Mouse (Mus musculus) MN1 (cell line): ENCODE measurements around the gene Gpr84.
"Not testable (repeated sequence)": the region's sequence is repeated elsewhere in the genome, so short reads cannot be mapped to it uniquely, and the experiment has no call there.

Source experiments
- DNase-seq: peaks from one replicate; pipeline ENCODE4 v3.0.0-alpha.2; 2016; ENCODE audit warnings: low spot score

The Gpr84 gene

DNA sequence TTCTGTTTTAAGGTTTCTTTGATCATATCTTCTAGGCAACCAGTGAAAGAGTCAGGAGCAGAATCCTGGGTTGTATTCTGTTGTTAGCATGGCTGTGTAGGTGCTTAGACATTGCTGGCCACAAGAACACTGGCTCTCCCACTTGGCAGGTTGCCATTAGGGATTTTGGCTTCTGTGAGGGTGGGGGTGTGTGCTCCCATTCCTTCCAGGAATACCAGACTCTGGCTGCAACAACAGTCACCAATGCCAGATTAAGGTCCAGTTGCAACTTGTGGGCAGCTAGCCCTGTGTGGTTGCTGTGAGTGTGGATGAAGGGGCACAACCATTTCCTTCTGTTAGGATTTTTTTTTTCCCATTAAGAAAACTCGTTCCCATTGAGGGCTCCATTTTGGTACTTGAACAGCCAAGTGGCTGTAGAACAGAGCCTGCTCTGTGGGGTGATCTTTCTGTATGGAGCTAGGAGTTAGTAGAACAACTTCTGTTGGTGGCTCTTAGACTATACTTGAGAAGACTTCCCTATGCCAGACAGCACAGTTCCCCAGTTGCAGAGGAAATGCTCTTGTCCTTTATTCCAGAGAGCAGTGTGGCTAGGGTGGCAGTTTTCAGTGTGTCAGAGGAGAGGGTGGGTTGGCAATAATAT, 24.5 kb downstream of the Gpr84 start:
- peak; percentile 85 for DNase-seq

- no peak for DNase-seq
These were observed 25.8 kb downstream of the Gpr84 start for GRCm38 (mm10) chr15:103284647-103285046.

DNA sequence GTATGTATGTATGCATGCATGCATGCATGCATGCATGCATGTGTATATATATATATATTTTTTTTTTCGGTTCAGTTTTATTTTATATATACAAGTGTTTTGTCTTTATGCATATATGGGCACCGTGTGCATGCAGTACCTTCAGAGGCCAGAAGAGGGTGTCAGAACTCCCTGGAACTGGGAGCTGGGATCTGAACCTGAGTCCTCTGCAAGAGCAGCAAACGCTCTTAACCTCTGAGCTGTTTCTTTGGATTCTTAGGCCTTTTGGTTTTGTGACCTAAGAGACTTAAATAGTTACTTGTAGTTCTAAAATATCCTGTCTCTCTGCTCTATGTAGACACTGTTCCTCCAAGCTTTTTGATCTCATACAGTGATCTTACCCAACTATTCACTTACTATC, 26.3 kb downstream of the Gpr84 start:
- DNase-seq = peak; percentile 46

- no peak for DNase-seq
These were observed 28.8 kb downstream of the Gpr84 start for GRCm38 (mm10) chr15:103281465-103282205.

DNA sequence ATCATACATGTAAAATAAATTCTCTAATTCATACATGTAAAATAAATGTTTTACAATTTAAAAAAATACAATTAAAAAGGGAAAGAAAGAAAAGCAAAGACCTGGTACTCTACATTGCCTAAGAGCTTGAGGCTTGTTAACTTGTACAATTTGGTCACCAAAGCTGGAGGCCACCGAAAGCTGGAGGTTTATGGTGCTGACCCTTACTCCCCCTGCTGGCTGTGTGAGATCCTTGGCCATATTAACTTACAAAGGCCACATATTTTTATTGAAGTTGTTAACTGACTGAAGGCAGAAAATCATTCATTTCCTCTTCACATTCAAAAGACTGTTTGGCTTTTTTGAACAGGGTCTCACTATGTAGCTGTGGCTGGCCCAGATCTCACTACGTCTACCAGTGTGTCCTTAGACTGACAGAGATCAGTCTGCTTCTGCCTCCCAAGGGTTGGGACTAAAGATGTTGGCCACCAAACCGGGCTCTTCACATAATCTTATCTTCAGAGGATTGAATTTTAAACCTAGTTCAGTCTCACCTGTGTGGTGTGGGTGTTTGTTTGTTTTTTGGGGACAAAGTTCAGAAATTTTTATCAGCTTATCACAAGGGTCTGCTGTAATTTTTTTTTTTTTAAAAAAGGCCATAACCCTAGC, 29.5 kb downstream of the Gpr84 start:
- DNase-seq = peak; percentile 68

DNA sequence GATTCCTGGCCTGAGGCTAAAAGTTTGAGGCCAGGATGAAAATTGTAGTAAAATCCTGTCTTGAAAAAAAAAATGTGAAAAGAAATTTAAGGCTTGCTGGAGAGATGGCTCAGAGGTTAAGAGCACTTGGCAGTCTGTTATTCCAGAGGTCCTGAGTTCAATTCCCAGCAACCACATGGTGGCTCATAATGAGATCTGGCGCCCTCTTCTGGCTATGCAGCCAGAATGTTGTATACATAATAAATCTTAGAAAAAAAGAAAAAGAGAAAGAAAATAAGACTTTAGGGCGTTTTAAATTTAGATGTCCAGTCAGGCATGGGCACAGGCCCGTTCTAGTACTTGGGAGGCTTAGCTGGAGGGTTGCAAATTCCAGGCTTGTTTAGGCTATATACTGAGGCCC, 30.7 kb downstream of the Gpr84 start:
- DNase-seq = no peak

- DNase-seq = no peak
These were observed 32.5 kb downstream of the Gpr84 start for GRCm38 (mm10) chr15:103277949-103278348.

DNA sequence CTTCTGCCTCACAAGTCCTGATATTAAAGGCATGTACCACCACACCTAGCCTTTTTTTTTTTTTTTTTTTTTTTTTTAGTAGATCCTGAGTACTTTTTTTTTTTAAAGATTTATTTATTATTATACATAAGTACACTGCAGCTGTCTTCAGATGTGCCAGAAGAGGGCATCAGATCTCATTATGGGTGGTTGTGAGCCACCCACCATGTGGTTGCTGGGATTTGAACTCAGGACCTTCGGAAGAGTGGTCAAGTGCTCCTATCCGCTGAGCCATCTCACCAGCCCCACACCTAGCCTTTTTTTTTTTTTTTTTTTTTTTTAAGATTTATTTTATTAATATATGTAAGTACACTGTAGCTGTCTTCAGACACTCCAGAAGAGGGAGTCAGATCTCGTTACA, 34.5 kb downstream of the Gpr84 start:
- DNase-seq = not testable (repeated sequence)

GRCm38 (mm10) chr15:103272419-103273279, 37.8 kb downstream of the Gpr84 start, which contains the start of gene Copz1:
Gene Copz1 (plus strand): TSS chr15:103272714.
- DNase-seq = peak; percentile 100

DNA sequence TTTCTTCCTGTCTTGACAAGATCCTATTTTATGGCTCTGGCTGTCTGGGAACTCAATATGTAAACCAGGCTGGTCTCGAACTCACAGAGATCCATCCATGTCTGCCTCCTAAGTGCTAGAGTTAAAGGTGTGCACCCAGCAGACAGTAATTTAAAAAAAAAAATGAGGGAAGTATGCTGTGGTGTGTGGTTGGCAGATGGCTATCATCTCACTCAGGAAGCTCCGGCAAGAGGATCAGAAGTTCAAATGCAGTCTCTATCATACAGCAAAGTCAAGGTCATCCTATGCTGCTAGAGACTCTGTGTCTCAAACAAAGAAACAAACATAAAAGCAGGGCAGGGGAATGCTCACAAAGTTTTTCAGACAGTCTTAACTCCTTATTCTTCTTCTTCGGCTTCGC, 41.5 kb downstream of the Gpr84 start:
- DNase-seq = no peak

DNA sequence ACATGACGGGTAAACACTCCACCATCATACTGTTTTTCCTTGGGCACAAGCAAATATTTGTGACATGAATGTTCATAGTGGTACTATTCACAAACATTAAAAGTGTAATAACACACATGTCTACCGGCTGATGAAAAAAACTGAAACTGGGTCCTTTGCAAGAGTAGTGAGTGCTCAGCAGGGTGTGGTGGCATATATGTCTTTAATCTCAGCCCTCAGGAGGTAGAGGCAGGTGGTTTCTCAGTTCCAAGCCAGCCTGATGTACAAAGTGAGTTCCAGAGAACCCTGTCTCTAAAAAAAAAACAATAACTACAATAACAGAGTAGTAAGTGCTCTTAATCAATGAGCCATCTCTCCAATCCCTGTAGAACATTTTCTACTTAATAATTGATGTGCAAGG, 45.6 kb downstream of the Gpr84 start:
- DNase-seq = no peak

DNA sequence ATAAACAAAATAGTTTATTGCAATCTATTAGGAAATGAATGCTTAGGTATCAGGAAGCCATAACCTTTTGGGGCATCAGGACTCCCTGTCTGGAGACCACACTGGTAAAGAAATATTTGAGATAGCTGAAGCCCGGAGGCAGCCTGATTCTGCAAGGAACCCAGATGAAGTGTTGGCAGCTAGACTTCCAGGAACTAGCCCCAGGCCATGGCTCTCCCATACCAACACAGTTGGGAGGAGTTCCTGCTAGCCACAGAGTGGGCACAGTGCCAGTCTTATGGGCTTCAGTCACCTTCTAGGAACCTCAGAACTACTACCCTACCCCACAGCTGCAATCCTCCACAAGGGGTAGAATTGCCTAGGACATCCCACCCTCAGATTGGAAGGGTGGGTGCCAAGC, 50.4 kb downstream of the Gpr84 start:
- DNase-seq = no peak

DNA sequence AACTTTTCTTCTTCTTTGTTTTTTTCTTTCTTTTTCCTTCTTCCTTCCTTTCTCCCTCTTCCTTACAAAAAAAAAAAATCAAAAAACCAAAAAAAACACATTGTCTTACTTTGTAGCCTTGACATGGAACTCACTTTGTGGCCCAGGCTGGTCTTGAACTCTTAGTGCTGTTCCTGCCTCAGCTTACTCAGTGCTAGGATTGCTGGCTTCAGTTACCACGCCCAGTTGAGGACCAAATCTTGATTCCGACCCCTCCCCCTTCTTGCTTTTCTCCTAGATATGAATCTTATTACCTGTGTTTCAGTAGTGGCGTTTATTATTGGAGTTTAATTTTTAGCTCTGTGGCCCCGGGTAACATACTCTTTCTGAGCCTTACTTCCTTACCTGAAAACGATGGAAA, 51.2 kb downstream of the Gpr84 start:
- no peak for DNase-seq
